Mouse (Mus musculus): ENCODE measurements around the gene Pacsin2. TPM values are rescaled to one million over a fixed set of nuclear protein-coding genes. Genes with fewer than 3 reads are reported as not detected.

Pacsin2 gene
- polyA plus RNA-seq, 1 experiment, result 74.1 TPM

GRCm38 (mm10) chr15:83484311-83484710 lies 19.9 kb upstream of the Pacsin2 start:
- no peak for TF ChIP-seq GATA1 (IDR thresholded peaks at IDR 0.05; ENCODE audit: low read length)

DNA sequence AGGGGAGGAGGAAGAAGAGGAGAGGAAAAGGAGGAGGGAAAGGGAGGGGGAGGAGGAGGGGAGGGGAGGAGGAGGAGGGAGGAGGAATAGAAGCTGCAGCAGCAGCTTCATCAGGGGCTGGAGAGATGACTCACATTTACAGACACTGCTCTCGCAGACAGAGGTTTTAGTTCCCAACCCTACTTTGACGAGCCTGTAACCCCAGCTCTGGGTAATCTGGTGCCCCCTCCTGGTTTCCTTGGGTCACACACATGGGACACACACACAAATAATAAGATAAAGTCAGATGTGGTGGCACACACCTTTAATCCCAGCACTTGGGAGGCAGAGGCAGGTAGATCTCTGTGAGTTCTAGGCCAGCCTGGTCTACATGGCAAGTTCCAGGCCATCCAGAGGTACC lies 19.1 kb upstream of the Pacsin2 start:
- no peak for TF ChIP-seq GATA1 (IDR thresholded peaks at IDR 0.05; ENCODE audit: low read length)

- TF ChIP-seq GATA1 (IDR thresholded peaks at IDR 0.05; ENCODE audit: low read length), result no peak
Measured at GRCm38 (mm10) chr15:83482645-83483224, 18.3 kb upstream of the Pacsin2 start.

DNA sequence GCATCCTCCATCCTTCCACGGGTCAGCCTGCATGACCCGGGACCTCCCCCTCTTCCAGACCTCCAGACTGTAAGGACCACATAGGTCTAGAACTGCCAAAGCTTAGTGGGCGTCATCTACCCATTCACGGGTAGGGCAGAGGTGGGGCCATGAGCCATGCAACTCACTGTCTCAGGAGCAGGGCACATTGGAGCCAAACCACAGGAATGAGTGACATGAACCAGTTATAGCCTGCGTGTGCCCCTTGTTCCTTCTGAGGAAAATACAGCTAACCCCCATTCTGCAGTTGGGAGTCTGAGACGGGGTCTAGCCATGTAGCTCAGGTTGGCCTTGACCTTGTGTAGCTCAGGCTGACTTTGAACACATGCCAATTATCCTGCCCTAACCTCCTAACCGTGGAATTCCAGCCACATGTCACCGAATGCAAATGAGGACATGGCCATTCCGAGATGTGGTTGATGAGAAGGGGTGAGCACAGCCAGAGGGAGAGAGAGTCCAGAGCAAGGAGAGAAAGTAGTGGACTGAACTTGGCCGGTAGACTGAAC lies 16.9 kb upstream of the Pacsin2 start:
- TF ChIP-seq GATA1 (IDR thresholded peaks at IDR 0.05; ENCODE audit: low read length), result no peak

DNA sequence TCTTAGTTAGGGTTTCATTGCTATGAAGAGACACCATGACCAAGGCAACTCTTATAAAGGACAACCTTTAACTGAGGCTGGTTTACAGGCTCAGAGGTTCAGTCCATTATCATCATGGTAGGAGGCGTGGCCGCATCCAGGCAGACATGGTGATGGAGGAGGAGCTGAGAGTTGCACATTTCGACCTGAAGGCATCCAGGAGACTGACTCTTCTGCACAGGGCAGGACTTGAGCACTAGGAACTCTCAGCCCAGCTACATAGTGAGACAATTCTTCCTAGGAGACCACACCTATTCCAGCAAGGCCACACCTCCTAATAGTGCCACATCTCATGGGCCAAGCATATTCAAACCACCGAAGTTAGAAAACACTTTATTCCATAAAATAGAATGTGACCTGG lies 15.4 kb upstream of the Pacsin2 start:
- no peak for TF ChIP-seq GATA1 (IDR thresholded peaks at IDR 0.05; ENCODE audit: low read length)

DNA sequence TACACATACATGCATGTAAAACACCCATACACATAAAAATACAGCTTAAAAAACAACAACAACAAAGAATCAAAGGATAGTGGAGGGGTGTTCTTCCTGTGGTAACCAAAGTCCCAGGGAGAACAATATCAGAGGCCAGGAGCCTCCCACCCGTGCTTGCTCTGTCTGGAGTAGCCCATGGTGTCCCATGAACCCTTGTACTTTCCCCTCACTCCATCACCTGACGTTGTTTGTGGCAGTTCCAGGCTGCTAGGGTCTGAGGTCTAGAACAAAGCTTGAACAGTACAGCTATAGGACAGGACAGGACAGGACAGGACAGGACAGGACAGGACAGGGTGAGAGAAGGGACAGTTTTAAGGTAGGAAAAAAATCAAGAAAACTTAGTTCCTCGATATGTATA lies 13.7 kb upstream of the Pacsin2 start:
- no peak for TF ChIP-seq GATA1 (IDR thresholded peaks at IDR 0.05; ENCODE audit: low read length)

- TF ChIP-seq GATA1 (IDR thresholded peaks at IDR 0.05; ENCODE audit: low read length), result no peak
Measured at GRCm38 (mm10) chr15:83476593-83477273, 12.3 kb upstream of the Pacsin2 start.

DNA sequence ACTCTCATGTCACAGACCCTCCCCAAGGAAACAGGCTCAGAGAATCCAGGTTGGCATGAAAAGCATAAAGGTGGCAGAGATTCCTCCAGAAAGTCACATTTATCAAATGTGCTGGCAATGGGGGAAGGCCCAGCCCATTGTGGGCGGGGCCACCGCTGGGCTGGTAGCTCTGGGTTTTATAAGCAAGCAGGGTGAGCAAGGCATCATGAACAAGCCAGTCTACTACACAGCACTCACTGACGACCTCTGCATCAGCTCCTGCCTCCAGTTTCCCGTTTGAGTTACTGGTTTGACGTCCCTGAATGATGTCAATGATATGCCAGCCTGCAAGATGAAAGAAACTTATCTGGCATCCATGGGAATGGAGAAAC lies 10.0 kb upstream of the Pacsin2 start:
- no peak for TF ChIP-seq GATA1 (IDR thresholded peaks at IDR 0.05; ENCODE audit: low read length)

DNA sequence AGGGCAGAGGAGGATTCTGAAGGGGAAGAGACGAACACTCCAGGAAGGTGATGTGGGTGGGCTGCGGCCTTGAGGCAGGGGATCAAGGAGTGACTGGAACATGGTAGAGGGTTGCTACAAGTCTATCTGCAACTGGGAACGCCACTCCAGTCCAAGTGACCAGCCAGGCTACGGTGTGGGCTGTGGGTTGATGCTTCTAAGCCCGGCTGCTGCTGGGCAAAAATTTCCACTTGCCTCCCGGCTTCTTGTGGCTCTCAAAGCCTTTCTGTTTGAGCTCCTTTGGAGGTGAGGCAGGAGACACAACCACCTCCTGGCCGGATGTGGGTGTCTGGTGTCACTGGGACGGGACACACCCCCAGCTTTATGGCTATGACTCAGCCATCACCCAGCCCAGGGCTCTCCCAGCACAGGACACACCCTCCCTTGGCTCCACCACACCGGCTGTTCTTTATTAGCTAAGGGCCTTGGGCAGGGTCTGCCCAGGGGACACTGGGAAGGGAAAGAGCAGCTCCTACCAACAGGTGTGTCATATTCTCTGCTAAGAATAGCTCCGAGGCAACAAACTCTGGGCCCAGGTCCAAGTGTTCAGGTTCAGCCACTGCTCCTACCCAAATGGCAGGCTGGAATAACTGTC lies 9.5 kb upstream of the Pacsin2 start:
- TF ChIP-seq GATA1 (IDR thresholded peaks at IDR 0.05; ENCODE audit: low read length), result no peak

GRCm38 (mm10) chr15:83473251-83473650 lies 8.8 kb upstream of the Pacsin2 start:
- TF ChIP-seq GATA1 (IDR thresholded peaks at IDR 0.05; ENCODE audit: low read length), result no peak

- no peak for TF ChIP-seq GATA1 (IDR thresholded peaks at IDR 0.05; ENCODE audit: low read length)
Measured at GRCm38 (mm10) chr15:83471476-83471875, 7.1 kb upstream of the Pacsin2 start.

- no peak for TF ChIP-seq GATA1 (IDR thresholded peaks at IDR 0.05; ENCODE audit: low read length)
Measured at GRCm38 (mm10) chr15:83470443-83470842, 6.0 kb upstream of the Pacsin2 start.

DNA sequence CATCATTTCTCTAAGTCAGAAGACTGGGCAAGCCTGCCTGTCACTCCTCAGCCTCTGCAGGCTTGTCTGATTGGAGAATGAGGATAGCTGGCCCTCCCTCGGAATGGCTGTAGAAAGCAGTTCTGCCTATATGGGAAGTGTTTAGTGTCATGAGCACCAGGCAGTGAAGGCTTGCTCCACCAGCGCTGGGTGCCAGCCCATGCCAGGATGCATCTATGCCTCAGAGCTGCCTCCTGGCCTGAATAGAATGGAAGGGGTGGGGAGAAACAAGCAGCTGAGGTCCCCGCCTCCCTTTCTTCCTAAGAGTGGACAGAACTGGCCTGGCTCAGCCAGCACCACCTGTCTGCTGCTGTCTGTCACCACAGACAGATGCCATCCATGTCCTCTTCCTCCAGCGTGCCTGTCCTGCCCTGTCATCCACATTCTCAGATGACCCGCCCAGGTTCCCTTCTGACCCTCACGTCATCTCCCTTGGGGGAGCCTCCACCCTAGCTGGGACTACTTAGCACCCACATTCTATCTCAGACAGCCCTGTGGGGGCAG lies 4.9 kb upstream of the Pacsin2 start:
- no peak for TF ChIP-seq GATA1 (IDR thresholded peaks at IDR 0.05; ENCODE audit: low read length)

- no peak for TF ChIP-seq GATA1 (IDR thresholded peaks at IDR 0.05; ENCODE audit: low read length)
Measured at GRCm38 (mm10) chr15:83467232-83467966, 3.0 kb upstream of the Pacsin2 start.

DNA sequence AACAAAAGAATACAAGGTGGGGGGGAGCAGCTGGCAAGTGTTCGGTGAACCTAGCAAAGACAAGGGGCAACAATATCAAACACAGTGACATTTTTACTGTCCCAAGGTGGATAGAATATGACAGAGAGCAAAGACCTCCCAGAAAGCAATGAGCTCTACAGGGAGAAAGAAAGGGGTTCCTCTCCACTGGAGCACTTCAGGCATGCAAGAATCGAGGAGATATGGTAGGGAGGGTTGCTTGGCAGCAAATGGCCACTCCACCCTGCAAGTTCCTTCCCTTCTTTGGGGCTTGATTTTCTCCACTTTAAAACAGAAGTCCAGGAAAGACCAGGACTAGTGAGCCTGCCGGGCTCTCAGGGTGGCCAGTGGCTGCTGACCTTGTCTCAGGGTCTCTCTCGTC lies 1.9 kb upstream of the Pacsin2 start:
- TF ChIP-seq GATA1 (IDR thresholded peaks at IDR 0.05; ENCODE audit: low read length), result no peak
